Mouse (Mus musculus) forebrain, embryonic 16.5 days (tissue): ENCODE measurements around the gene Pi16. TPM values are rescaled to one million over a fixed set of nuclear protein-coding genes. Genes with fewer than 3 reads are reported as not detected.

Source experiments
- polyA plus RNA-seq: library from polyadenylated mRNA; unstranded; fragments of >200 nt; fragmentation: Nextera tagmentation; extraction: Ambion mirVana; gene quantifications from 2 replicates; pipeline ENCODE4 v1.2.1, GENCODE M21; 2015

Gene Pi16
- polyA plus RNA-seq, 1 experiment from 2014 or later = 2.0 TPM

Other genes with a start within 250 kb of the Pi16 start
- 37.9 and 52.0 TPM in 2 replicates for gene Cdkn1a, start 226.7 kb upstream of the Pi16 start, polyA plus RNA-seq
- gene Rab44, start 203.5 kb upstream of the Pi16 start, polyA plus RNA-seq = not detected in 2 replicates
- 25.0 and 35.5 TPM in 2 replicates for gene Cpne5, start 79.5 kb upstream of the Pi16 start, polyA plus RNA-seq
- gene Ppil1, start 53.5 kb upstream of the Pi16 start, polyA plus RNA-seq = 118 and 125 TPM in 2 replicates
- 102 and 108 TPM in 2 replicates for gene BC004004, start 48.9 kb upstream of the Pi16 start, polyA plus RNA-seq
- 417 and 434 TPM in 2 replicates for gene Mtch1, start 30.3 kb downstream of the Pi16 start, polyA plus RNA-seq
- 5.5 and 9.7 TPM in 2 replicates for gene Fgd2, start 43.2 kb downstream of the Pi16 start, polyA plus RNA-seq
- 11.4 and 11.8 TPM in 2 replicates for gene Pim1, start 173.1 kb downstream of the Pi16 start, polyA plus RNA-seq
- not detected in 2 replicates for gene Gm17657, start 232.0 kb downstream of the Pi16 start, polyA plus RNA-seq
- gene Tbc1d22b, start 232.1 kb downstream of the Pi16 start, polyA plus RNA-seq = 22.0 and 25.9 TPM in 2 replicates
- 0.50 and 1.1 TPM in 2 replicates for gene Tmem217, start 234.7 kb downstream of the Pi16 start, polyA plus RNA-seq